Mouse (Mus musculus) limb, embryonic 14.5 days (tissue): ENCODE measurements around the gene Ager. TPM values are rescaled to one million over a fixed set of nuclear protein-coding genes. Genes with fewer than 3 reads are reported as not detected.

Experiments used
- ATAC-seq: fragments of 200-750 bp; cut with Nextera tagmentation; 2 replicates; pipeline ENCODE4 v1.8.0; 2017; ENCODE audit warnings: low read depth, moderate number of reproducible peaks, moderate TSS enrichment; ENCODE audit not compliant: low FRiP score
- DNase-seq: peaks from one replicate; pipeline ENCODE4 v3.0.0-alpha.2; 2015; ENCODE audit warnings: low spot score
- H3K27ac ChIP-seq: fragments of 300-500 bp; sonication (generic); replicated peaks from 2 replicates; pipeline ENCODE4 v1.5.1; 2014; ENCODE audit warnings: low read depth, mild to moderate bottlenecking, low read length, moderate library complexity, mixed read lengths
- H3K27me3 ChIP-seq: fragments of 300-500 bp; sonication (generic); 2 replicates; pipeline ENCODE4 v1.6.1; 2014; ENCODE audit warnings: low read length, mixed read lengths; ENCODE audit not compliant: control insufficient read depth, insufficient read depth
- H3K36me3 ChIP-seq: fragments of 300-500 bp; sonication (generic); 2 replicates; pipeline ENCODE4 v1.6.1; 2014; ENCODE audit warnings: mild to moderate bottlenecking, low read length, moderate library complexity, mixed read lengths; ENCODE audit not compliant: control insufficient read depth, insufficient read depth
- H3K4me1 ChIP-seq: fragments of 300-500 bp; sonication (generic); 2 replicates; pipeline ENCODE4 v1.6.1; 2014; ENCODE audit warnings: antibody characterized with exemption, low read length, mixed read lengths; ENCODE audit not compliant: control insufficient read depth, insufficient read depth
- H3K4me2 ChIP-seq: fragments of 300-500 bp; sonication (generic); replicated peaks from 2 replicates; pipeline ENCODE4 v1.6.1; 2014; ENCODE audit warnings: low read depth, mild to moderate bottlenecking, low read length, moderate library complexity; ENCODE audit not compliant: severe bottlenecking
- H3K4me3 ChIP-seq: fragments of 300-500 bp; sonication (generic); replicated peaks from 2 replicates; pipeline ENCODE4 v1.5.1; 2014; ENCODE audit warnings: low read length
- H3K9ac ChIP-seq: fragments of 300-500 bp; sonication (generic); 2 replicates; pipeline ENCODE4 v1.6.1; 2014; ENCODE audit warnings: mild to moderate bottlenecking, low read depth, low read length, moderate library complexity; ENCODE audit not compliant: severe bottlenecking
- H3K9me3 ChIP-seq: fragments of 300-500 bp; sonication (generic); 2 replicates; pipeline ENCODE4 v1.6.1; 2016; ENCODE audit warnings: low read length; ENCODE audit not compliant: control insufficient read depth
- POLR2A ChIP-seq: fragments of 200-500 bp; IDR thresholded peaks from 2 replicates; pipeline ENCODE4 v1.8.0; 2012; ENCODE audit warnings: inconsistent platforms, mild to moderate bottlenecking, moderate library complexity, borderline replicate concordance; ENCODE audit not compliant: insufficient read depth, insufficient read length; ENCODE audit errors: extremely low read depth
- WGBS: fragments of 180-500 bp; shearing (Covaris S2); extraction: QIAGEN DNeasy Blood & Tissue Kit; methylation state at CpG from one replicate; pipeline ENCODE4 v1.1.7; 2014; 5-methylcytosine and 5-hydroxymethylcytosine counted together
- polyA plus RNA-seq, 2 experiments: library from polyadenylated mRNA; depleted of rRNA in 1 of 2; stranded (reverse) in 1 of 2; unstranded in 1 of 2; fragments of >200 nt; fragmentation: Nextera tagmentation in 1 of 2; extraction: Ambion mirVana in 1 of 2; gene quantifications; 2 replicates each; pipeline versions ENCODE4 v1.2.1 to v1.2.3; 2012 to 2014

Gene Ager
- polyA plus RNA-seq, 2 experiments = 2.1 to 12.2 TPM

- Histone ChIP-seq H3K9me3 (no peaks in the 10 kb centered on the region), H3K4me3 (no peak overlapping the region), H3K4me2 (no peak overlapping the region), H3K27ac (no peak overlapping the region), H3K9ac (no peak overlapping the region), H3K27me3 (no peaks in the 10 kb centered on the region), H3K4me1 (peaks cover 11% of the 10 kb centered on the region), H3K36me3 (peaks cover 58% of the 10 kb centered on the region)
- ATAC-seq (no peak), DNase-seq (no peak)
- no peak for TF ChIP-seq POLR2A
- 91% methylated on average over 18 of the region's 18 CpGs for WGBS
These were observed 51.6 kb downstream of the Ager start for GRCm38 (mm10) chr17:34649106-34649864.

Other genes starting within 250 kb of the Ager start
- 0.14 TPM in 2 replicates for gene Btnl2, start 243.0 kb upstream of the Ager start, polyA plus RNA-seq (2012; rRNA removed)
- gene Btnl2, start 243.0 kb upstream of the Ager start, polyA plus RNA-seq (2014; fragmentation: Nextera tagmentation; extraction: Ambion mirVana) = 0.07 and 0.11 TPM in 2 replicates
- not detected in 2 replicates for gene Btnl1, start 220.7 kb upstream of the Ager start, polyA plus RNA-seq (2012; rRNA removed)
- not detected in 2 replicates for gene Btnl1, start 220.7 kb upstream of the Ager start, polyA plus RNA-seq (2014; fragmentation: Nextera tagmentation; extraction: Ambion mirVana)
- 1.4 and 1.5 TPM in 2 replicates for gene BC051142, start 199.0 kb upstream of the Ager start, polyA plus RNA-seq (2012; rRNA removed)
- 0.19 and 0.85 TPM in 2 replicates for gene BC051142, start 199.0 kb upstream of the Ager start, polyA plus RNA-seq (2014; fragmentation: Nextera tagmentation; extraction: Ambion mirVana)
- 0.05 TPM in 1 of 2 replicates, not detected in the other for gene Btnl4, start 120.5 kb upstream of the Ager start, polyA plus RNA-seq (2012; rRNA removed)
- not detected in 2 replicates for gene Btnl4, start 120.5 kb upstream of the Ager start, polyA plus RNA-seq (2014; fragmentation: Nextera tagmentation; extraction: Ambion mirVana)
- gene Btnl6, start 80.5 kb upstream of the Ager start, polyA plus RNA-seq (2012; rRNA removed) = not detected in 2 replicates
- not detected in 2 replicates for gene Btnl6, start 80.5 kb upstream of the Ager start, polyA plus RNA-seq (2014; fragmentation: Nextera tagmentation; extraction: Ambion mirVana)
- 9.6 and 13.3 TPM in 2 replicates for gene Notch4, start 33.6 kb upstream of the Ager start, polyA plus RNA-seq (2012; rRNA removed)
- 4.3 and 5.7 TPM in 2 replicates for gene Notch4, start 33.6 kb upstream of the Ager start, polyA plus RNA-seq (2014; fragmentation: Nextera tagmentation; extraction: Ambion mirVana)
- gene Gpsm3, start 8.1 kb upstream of the Ager start, polyA plus RNA-seq (2012; rRNA removed) = 3.7 and 4.0 TPM in 2 replicates
- gene Gpsm3, start 8.1 kb upstream of the Ager start, polyA plus RNA-seq (2014; fragmentation: Nextera tagmentation; extraction: Ambion mirVana) = 7.6 and 7.9 TPM in 2 replicates
- 141 and 149 TPM in 2 replicates for gene Pbx2, start 6.6 kb upstream of the Ager start, polyA plus RNA-seq (2012; rRNA removed)
- 13.5 and 17.0 TPM in 2 replicates for gene Pbx2, start 6.6 kb upstream of the Ager start, polyA plus RNA-seq (2014; fragmentation: Nextera tagmentation; extraction: Ambion mirVana)
- 103 and 112 TPM in 2 replicates for gene Rnf5, start 5.8 kb downstream of the Ager start, polyA plus RNA-seq (2012; rRNA removed)
- gene Rnf5, start 5.8 kb downstream of the Ager start, polyA plus RNA-seq (2014; fragmentation: Nextera tagmentation; extraction: Ambion mirVana) = 79.5 and 83.6 TPM in 2 replicates
- gene Agpat1, start 6.4 kb downstream of the Ager start, polyA plus RNA-seq (2012; rRNA removed) = 150 and 223 TPM in 2 replicates
- gene Agpat1, start 6.4 kb downstream of the Ager start, polyA plus RNA-seq (2014; fragmentation: Nextera tagmentation; extraction: Ambion mirVana) = 53.3 and 55.4 TPM in 2 replicates
- gene Egfl8, start 18.1 kb downstream of the Ager start, polyA plus RNA-seq (2012; rRNA removed) = 11.3 and 12.8 TPM in 2 replicates
- gene Egfl8, start 18.1 kb downstream of the Ager start, polyA plus RNA-seq (2014; fragmentation: Nextera tagmentation; extraction: Ambion mirVana) = 8.1 and 8.7 TPM in 2 replicates
- gene Ppt2, start 30.6 kb downstream of the Ager start, polyA plus RNA-seq (2012; rRNA removed) = 39.6 and 52.4 TPM in 2 replicates
- gene Ppt2, start 30.6 kb downstream of the Ager start, polyA plus RNA-seq (2014; fragmentation: Nextera tagmentation; extraction: Ambion mirVana) = 27.0 and 29.9 TPM in 2 replicates
- 5.5 and 5.7 TPM in 2 replicates for gene Prrt1, start 31.7 kb downstream of the Ager start, polyA plus RNA-seq (2012; rRNA removed)
- gene Prrt1, start 31.7 kb downstream of the Ager start, polyA plus RNA-seq (2014; fragmentation: Nextera tagmentation; extraction: Ambion mirVana) = 0.40 and 0.94 TPM in 2 replicates
- gene Fkbpl, start 46.9 kb downstream of the Ager start, polyA plus RNA-seq (2012; rRNA removed) = 5.1 TPM in 2 replicates
- 11.9 and 12.5 TPM in 2 replicates for gene Fkbpl, start 46.9 kb downstream of the Ager start, polyA plus RNA-seq (2014; fragmentation: Nextera tagmentation; extraction: Ambion mirVana)
- gene Atf6b, start 49.3 kb downstream of the Ager start, polyA plus RNA-seq (2012; rRNA removed) = 104 and 121 TPM in 2 replicates
- gene Atf6b, start 49.3 kb downstream of the Ager start, polyA plus RNA-seq (2014; fragmentation: Nextera tagmentation; extraction: Ambion mirVana) = 68.3 and 80.9 TPM in 2 replicates
- 4.5 and 5.4 TPM in 2 replicates for gene Tnxb, start 72.7 kb downstream of the Ager start, polyA plus RNA-seq (2012; rRNA removed)
- gene Tnxb, start 72.7 kb downstream of the Ager start, polyA plus RNA-seq (2014; fragmentation: Nextera tagmentation; extraction: Ambion mirVana) = 1.5 and 2.0 TPM in 2 replicates
- 3.2 and 4.3 TPM in 2 replicates for gene C4b, start 146.0 kb downstream of the Ager start, polyA plus RNA-seq (2012; rRNA removed)
- gene C4b, start 146.0 kb downstream of the Ager start, polyA plus RNA-seq (2014; fragmentation: Nextera tagmentation; extraction: Ambion mirVana) = 0.53 and 1.3 TPM in 2 replicates
- 0.25 and 0.68 TPM in 2 replicates for gene Cyp21a1, start 206.7 kb downstream of the Ager start, polyA plus RNA-seq (2012; rRNA removed)
- 0.17 and 0.33 TPM in 2 replicates for gene Cyp21a1, start 206.7 kb downstream of the Ager start, polyA plus RNA-seq (2014; fragmentation: Nextera tagmentation; extraction: Ambion mirVana)
- 46.4 and 46.5 TPM in 2 replicates for gene Stk19, start 239.1 kb downstream of the Ager start, polyA plus RNA-seq (2012; rRNA removed)
- 23.9 and 26.8 TPM in 2 replicates for gene Stk19, start 239.1 kb downstream of the Ager start, polyA plus RNA-seq (2014; fragmentation: Nextera tagmentation; extraction: Ambion mirVana)
- gene Dxo, start 239.2 kb downstream of the Ager start, polyA plus RNA-seq (2012; rRNA removed) = 87.6 and 98.9 TPM in 2 replicates
- gene Dxo, start 239.2 kb downstream of the Ager start, polyA plus RNA-seq (2014; fragmentation: Nextera tagmentation; extraction: Ambion mirVana) = 52.6 and 59.9 TPM in 2 replicates